Mouse (Mus musculus) cerebellum, adult 2 months (tissue): ENCODE measurements at regions not wholly inside any gene's neighbourhood (a gene's known extent, or its start where the extent isn't known, plus 50 kb on each side); places are given as distances from the start of the nearest gene placed in this dataset.

Experiments
- CTCF ChIP-seq: fragments of 200-500 bp; IDR thresholded peaks from 2 replicates; pipeline ENCODE4 v1.5.1; 2011; ENCODE audit warnings: low read depth, mild to moderate bottlenecking, control low read depth, low read length, moderate library complexity, borderline replicate concordance; ENCODE audit not compliant: insufficient read depth
- POLR2A ChIP-seq: fragments of 200-500 bp; IDR thresholded peaks from 2 replicates; pipeline ENCODE4 v1.6.1; 2011; ENCODE audit warnings: low read length, control low read depth, borderline replicate concordance; ENCODE audit not compliant: insufficient read depth

GRCm38 (mm10) chr14:15785230-15785629 is 346.4 kb upstream of the Lrrc3b start:
- TF ChIP-seq POLR2A (no peak), CTCF (no peak)
